Mouse (Mus musculus) cerebellum, postnatal 36 days (tissue): ENCODE measurements at regions not wholly inside any gene's neighbourhood (a gene's known extent, or its start where the extent isn't known, plus 50 kb on each side); places are given as distances from the start of the nearest gene placed in this dataset.

ENCODE experiments used
- DNase-seq, 2 experiments: peaks; one replicate each; pipeline ENCODE4 v3.0.0; 2021 to 2022; ENCODE audit warnings: mixed read lengths in 2 of 2

- no peak for DNase-seq
These were observed 112.1 kb downstream of the Dusp6 start for GRCm38 (mm10) chr10:99375101-99375500.

- no peak for DNase-seq
These were observed 113.4 kb downstream of the Dusp6 start for GRCm38 (mm10) chr10:99376430-99376829.

GRCm38 (mm10) chr10:99377548-99377947 is 114.5 kb downstream of the Dusp6 start:
- no peak for DNase-seq

- DNase-seq: no peak
These were observed 116.1 kb downstream of the Dusp6 start for GRCm38 (mm10) chr10:99379156-99379555.

GRCm38 (mm10) chr10:99380170-99380569 is 117.1 kb downstream of the Dusp6 start:
- no peak for DNase-seq

GRCm38 (mm10) chr10:99383028-99383427 is 120.0 kb downstream of the Dusp6 start:
- no peak for DNase-seq

- DNase-seq: no peak
These were observed 121.3 kb downstream of the Dusp6 start for GRCm38 (mm10) chr10:99384366-99384765.

GRCm38 (mm10) chr10:99384851-99385250 is 121.8 kb downstream of the Dusp6 start:
- no peak for DNase-seq

- DNase-seq: no peak
These were observed 122.8 kb downstream of the Dusp6 start for GRCm38 (mm10) chr10:99385854-99386253.

- DNase-seq: no peak
These were observed 125.5 kb downstream of the Dusp6 start for GRCm38 (mm10) chr10:99388526-99388925.

GRCm38 (mm10) chr10:99388986-99389385 is 126.0 kb downstream of the Dusp6 start:
- DNase-seq: no peak

- no peak for DNase-seq
These were observed 127.7 kb downstream of the Dusp6 start for GRCm38 (mm10) chr10:99390609-99391183.

GRCm38 (mm10) chr10:99391725-99392124 is 128.7 kb downstream of the Dusp6 start:
- no peak for DNase-seq

GRCm38 (mm10) chr10:99392979-99393378 is 129.9 kb downstream of the Dusp6 start:
- no peak for DNase-seq

- DNase-seq: no peak
These were observed 130.5 kb downstream of the Dusp6 start for GRCm38 (mm10) chr10:99393523-99393922.

GRCm38 (mm10) chr10:99395411-99395810 is 132.4 kb downstream of the Dusp6 start:
- DNase-seq: no peak

GRCm38 (mm10) chr10:99396630-99397029 is 133.6 kb downstream of the Dusp6 start:
- DNase-seq: no peak

- DNase-seq: no peak
These were observed 137.0 kb downstream of the Dusp6 start for GRCm38 (mm10) chr10:99400076-99400475.

- DNase-seq: no peak
These were observed 143.7 kb downstream of the Dusp6 start for GRCm38 (mm10) chr10:99406764-99407163.

GRCm38 (mm10) chr10:99408786-99409185 is 145.8 kb downstream of the Dusp6 start:
- DNase-seq: no peak

- DNase-seq: no peak
These were observed 146.7 kb downstream of the Dusp6 start for GRCm38 (mm10) chr10:99409744-99410143.

GRCm38 (mm10) chr10:99410754-99411153 is 147.7 kb downstream of the Dusp6 start:
- DNase-seq: no peak

- no peak for DNase-seq
These were observed 150.4 kb downstream of the Dusp6 start for GRCm38 (mm10) chr10:99413455-99413854.

GRCm38 (mm10) chr10:99416271-99416670 is 153.2 kb downstream of the Dusp6 start:
- DNase-seq: no peak

- no peak for DNase-seq
These were observed 154.0 kb downstream of the Dusp6 start for GRCm38 (mm10) chr10:99416896-99417479.
